Mouse (Mus musculus) lung, embryonic 16.5 days (tissue): ENCODE data around the gene Acvr2a. TPM values are rescaled to one million over a fixed set of nuclear protein-coding genes. Genes with fewer than 3 reads are reported as not detected.
A peak's percentile ranks its signal among the peaks of the same experiment; 100 is the strongest.

Experiments used
- ATAC-seq: fragments of 200-750 bp; cut with Nextera tagmentation; 2 replicates; pipeline ENCODE4 v1.8.0; 2017; ENCODE audit warnings: low read depth, mild to moderate bottlenecking, moderate library complexity
- H3K27ac ChIP-seq: fragments of 300-500 bp; sonication (generic); 2 replicates; pipeline ENCODE4 v1.5.1; 2014; ENCODE audit warnings: mild to moderate bottlenecking, control low read depth, low read length
- H3K27me3 ChIP-seq: fragments of 300-500 bp; sonication (generic); 2 replicates; pipeline ENCODE4 v1.6.1; 2014; ENCODE audit warnings: low read depth, low read length, mixed read lengths; ENCODE audit not compliant: control insufficient read depth, insufficient read depth
- H3K36me3 ChIP-seq: fragments of 300-500 bp; sonication (generic); 2 replicates; pipeline ENCODE4 v1.6.1; 2014; ENCODE audit warnings: low read length; ENCODE audit not compliant: control insufficient read depth, insufficient read depth
- H3K4me1 ChIP-seq: fragments of 300-500 bp; sonication (generic); replicated peaks from 2 replicates; pipeline ENCODE4 v1.6.1; 2014; ENCODE audit warnings: low read length, mixed read lengths; ENCODE audit not compliant: control insufficient read depth, insufficient read depth
- H3K4me2 ChIP-seq: fragments of 300-500 bp; sonication (generic); 2 replicates; pipeline ENCODE4 v1.6.1; 2014; ENCODE audit warnings: low read depth, low read length, control low read depth
- H3K4me3 ChIP-seq: fragments of 300-500 bp; sonication (generic); 2 replicates; pipeline ENCODE4 v1.5.1; 2014; ENCODE audit warnings: mild to moderate bottlenecking, low read length, control low read depth
- H3K9ac ChIP-seq: fragments of 300-500 bp; sonication (generic); 2 replicates; pipeline ENCODE4 v1.6.1; 2014; ENCODE audit warnings: low read length, control low read depth
- H3K9me3 ChIP-seq: fragments of 300-500 bp; sonication (generic); 2 replicates; pipeline ENCODE4 v1.6.1; 2016; ENCODE audit warnings: low read length; ENCODE audit not compliant: control insufficient read depth
- WGBS: fragments of 180-500 bp; shearing (Covaris S2); extraction: QIAGEN DNeasy Blood & Tissue Kit; methylation state at CpG from one replicate; pipeline ENCODE4 v1.1.7; 2014; 5-methylcytosine and 5-hydroxymethylcytosine counted together
- polyA plus RNA-seq: library from polyadenylated mRNA; unstranded; fragments of >200 nt; fragmentation: Nextera tagmentation; extraction: Ambion mirVana; gene quantifications from 2 replicates; pipeline ENCODE4 v1.2.1, GENCODE M21; 2015

Acvr2a gene
- polyA plus RNA-seq, 1 experiment from 2014 or later: 14.5 TPM

DNA sequence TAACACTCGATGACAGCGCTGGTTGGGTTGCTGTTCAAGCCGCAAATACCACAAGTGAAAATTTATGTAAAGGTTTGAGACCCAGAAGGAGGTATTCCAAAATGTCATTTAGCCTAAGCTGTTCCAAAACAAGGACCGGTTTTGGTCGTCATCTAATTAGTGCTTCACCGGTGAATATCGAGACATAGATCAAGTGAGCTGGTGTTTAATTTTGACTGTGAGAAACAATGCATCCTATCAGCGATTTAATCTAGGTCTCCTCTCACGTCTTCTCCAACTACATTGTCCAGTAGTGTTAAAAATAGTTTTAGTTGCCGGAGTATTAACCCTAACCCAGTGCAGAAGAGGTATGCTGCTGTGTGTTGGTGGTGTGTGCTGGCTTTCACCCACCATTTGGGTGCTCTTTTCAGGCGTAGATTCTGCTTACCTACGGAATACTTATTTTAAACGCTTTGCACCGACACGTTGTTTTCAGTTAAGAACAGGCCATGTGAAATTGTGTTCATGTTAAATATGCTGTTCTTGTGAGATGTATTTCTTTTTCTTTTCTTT, 1.2 kb downstream of the Acvr2a start:
- ATAC-seq: no peak
- Histone ChIP-seq H3K9me3 (no peaks in the 10 kb centered on the region), H3K27me3 (no peaks in the 10 kb centered on the region), H3K9ac (peak overlapping the region; percentile 94), H3K4me1 (peaks cover 6% of the 10 kb centered on the region; the same call in 1 of the 2 replicates), H3K4me3 (peak overlapping the region; percentile 94), H3K36me3 (no peaks in the 10 kb centered on the region), H3K27ac (peak overlapping the region; percentile 97), H3K4me2 (peak overlapping the region; percentile 81)
- WGBS: 2% methylated on average over 15 of the region's 15 CpGs

DNA sequence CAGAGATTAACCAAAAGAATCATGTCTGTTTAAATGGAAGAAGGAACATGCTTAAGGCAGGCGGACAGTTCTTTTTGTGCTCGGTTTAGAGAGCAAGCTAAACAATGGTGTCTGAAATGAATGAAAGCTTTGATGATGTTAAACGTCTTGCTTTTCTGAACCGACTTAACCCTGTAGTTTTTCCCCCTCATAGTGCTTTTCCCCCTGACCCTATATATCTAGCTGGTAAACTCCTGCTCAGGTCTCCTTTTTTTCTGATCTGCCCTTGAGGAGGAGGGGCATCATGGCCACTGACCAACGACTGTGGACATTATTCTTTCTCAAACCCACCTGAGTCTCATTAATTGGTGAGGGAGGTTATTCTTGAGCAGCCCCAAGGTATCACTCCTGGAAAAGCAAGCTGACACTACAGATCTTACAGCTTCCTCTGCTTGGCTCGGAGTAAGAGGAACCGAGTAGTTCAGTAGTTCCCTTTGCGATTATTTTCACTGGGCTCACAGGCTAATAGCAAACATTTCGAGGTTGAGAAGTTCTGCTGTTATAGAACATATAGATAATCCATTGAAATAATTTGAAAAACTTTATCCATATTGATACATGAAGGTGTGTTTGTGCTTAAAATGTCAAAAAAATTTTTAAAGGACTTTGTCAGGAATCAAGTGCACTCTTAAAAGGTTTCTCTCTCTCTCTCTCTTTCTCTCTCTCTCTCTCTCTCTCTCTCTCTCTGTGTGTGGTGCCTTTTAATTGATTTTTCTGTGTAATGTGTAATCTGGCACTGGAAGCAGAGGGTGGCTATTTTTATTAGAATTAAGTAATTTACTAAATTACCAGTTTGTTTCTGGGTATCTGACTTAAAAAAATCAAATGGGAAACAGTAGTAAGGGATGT, 2.5 kb downstream of the Acvr2a start:
- H3K36me3 ChIP-seq: no peaks in the 10 kb centered on the region
- no peaks in the 10 kb centered on the region for H3K27me3 ChIP-seq
- no peak for ATAC-seq
- H3K4me3 ChIP-seq: peak overlapping the region; percentile 94
- H3K4me2 ChIP-seq: peak overlapping the region; percentile 81
- WGBS: 12% methylated on average over 9 of the region's 9 CpGs
- no peak overlapping the region for H3K27ac ChIP-seq
- H3K9me3 ChIP-seq: no peaks in the 10 kb centered on the region
- peaks cover 6% of the 10 kb centered on the region; the same call in 1 of the 2 replicates for H3K4me1 ChIP-seq
- peak overlapping the region; percentile 62 for H3K9ac ChIP-seq

DNA sequence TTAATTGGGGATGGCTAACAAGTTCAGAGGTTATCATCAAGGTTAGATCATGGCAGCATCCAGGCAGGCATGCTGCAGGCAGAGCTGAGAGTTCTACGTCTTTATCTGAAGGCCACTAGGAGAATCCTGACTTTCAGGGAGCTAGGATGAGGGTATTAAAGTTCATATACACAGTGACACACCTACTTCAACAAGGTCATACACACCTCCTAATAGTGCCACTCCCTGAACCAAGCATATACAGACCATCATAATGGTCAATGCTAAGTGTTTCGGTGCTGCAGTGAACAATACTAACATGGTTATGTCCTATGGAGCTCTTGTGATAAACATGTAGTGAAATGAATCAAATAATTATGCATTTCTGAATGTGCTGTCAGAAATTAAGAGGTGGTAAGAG, 12.0 kb downstream of the Acvr2a start:
- ATAC-seq: no peak
- H3K27me3 ChIP-seq: no peaks in the 10 kb centered on the region
- no peaks in the 10 kb centered on the region for H3K36me3 ChIP-seq
- H3K4me1 ChIP-seq: peaks cover 4% of the 10 kb centered on the region; the same call in 1 of the 2 replicates
- no peak overlapping the region for H3K27ac ChIP-seq
- no peak overlapping the region for H3K4me2 ChIP-seq
- 88% methylated on average over 2 of the region's 2 CpGs for WGBS
- no peak overlapping the region for H3K9ac ChIP-seq
- no peak overlapping the region for H3K4me3 ChIP-seq
- no peaks in the 10 kb centered on the region for H3K9me3 ChIP-seq

GRCm38 (mm10) chr2:48826380-48826779, 12.5 kb downstream of the Acvr2a start:
- Histone ChIP-seq H3K27me3 (no peaks in the 10 kb centered on the region), H3K36me3 (no peaks in the 10 kb centered on the region), H3K9ac (no peak overlapping the region), H3K4me2 (no peak overlapping the region), H3K9me3 (no peaks in the 10 kb centered on the region), H3K4me3 (no peak overlapping the region), H3K4me1 (peaks cover 4% of the 10 kb centered on the region; the same call in 1 of the 2 replicates), H3K27ac (no peak overlapping the region)
- no peak for ATAC-seq

DNA sequence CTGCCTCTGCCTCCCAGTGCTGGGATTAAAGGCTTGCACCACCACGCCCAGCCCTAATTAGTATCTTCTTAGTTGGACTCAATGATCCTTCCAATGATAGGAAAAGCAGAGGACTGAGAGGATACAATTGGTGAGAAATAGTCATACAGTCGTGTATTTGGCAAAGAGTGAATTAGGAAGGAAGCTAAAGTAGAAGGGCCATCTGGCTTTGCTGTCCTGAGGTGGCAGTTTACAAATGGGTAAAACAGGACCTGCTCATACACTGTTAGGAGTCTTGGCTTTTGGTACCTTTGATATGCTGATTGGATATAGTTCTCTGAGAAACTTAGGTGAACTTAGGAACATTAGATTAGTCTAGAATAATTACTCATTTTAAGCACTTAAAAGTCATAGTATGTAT, 16.6 kb downstream of the Acvr2a start:
- no peak overlapping the region for H3K27ac ChIP-seq
- no peak overlapping the region for H3K4me2 ChIP-seq
- no peaks in the 10 kb centered on the region for H3K9me3 ChIP-seq
- H3K9ac ChIP-seq: no peak overlapping the region
- 76% methylated on average over 2 of the region's 2 CpGs for WGBS
- H3K4me1 ChIP-seq: peaks cover 8% of the 10 kb centered on the region; the same call in 1 of the 2 replicates
- H3K27me3 ChIP-seq: no peaks in the 10 kb centered on the region
- no peak for ATAC-seq
- no peaks in the 10 kb centered on the region for H3K36me3 ChIP-seq
- no peak overlapping the region for H3K4me3 ChIP-seq

DNA sequence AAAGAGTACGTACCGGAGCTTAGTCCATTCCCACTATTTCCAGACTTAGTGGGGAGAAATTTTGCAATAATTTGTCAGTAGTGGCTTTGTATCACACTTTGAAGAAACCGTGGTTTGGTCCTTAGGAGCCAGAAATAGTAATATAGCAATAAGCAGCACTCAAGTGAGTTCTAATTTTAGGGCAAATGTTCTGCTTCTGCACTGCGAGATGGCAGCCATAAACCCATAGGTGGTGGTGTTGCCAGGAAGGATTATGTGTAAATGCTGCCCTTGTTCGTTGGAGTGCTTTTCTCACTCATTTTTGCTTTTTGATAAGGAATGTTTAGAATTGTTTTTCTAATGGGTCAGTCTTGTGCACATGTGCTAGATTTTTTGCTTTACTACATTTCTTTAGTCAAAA, 18.4 kb downstream of the Acvr2a start:
- no peaks in the 10 kb centered on the region for H3K36me3 ChIP-seq
- no peaks in the 10 kb centered on the region for H3K9me3 ChIP-seq
- no peak overlapping the region for H3K27ac ChIP-seq

GRCm38 (mm10) chr2:48833884-48834450, 20.1 kb downstream of the Acvr2a start:
- Histone ChIP-seq H3K9me3 (no peaks in the 10 kb centered on the region), H3K36me3 (no peaks in the 10 kb centered on the region), H3K4me3 (no peak overlapping the region), H3K27ac (no peak overlapping the region), H3K27me3 (no peaks in the 10 kb centered on the region), H3K9ac (no peak overlapping the region), H3K4me1 (0 out of 2 replicates have a peak, but pooled peaks cover 4% of the 10 kb centered on the region), H3K4me2 (no peak overlapping the region)
- 57% methylated on average over 3 of the region's 3 CpGs for WGBS
- ATAC-seq: no peak

More for the DNA sequence above, 18.4 kb downstream of the Acvr2a start:
- 58% methylated on average over 5 of the region's 5 CpGs for WGBS
- Histone ChIP-seq H3K9ac (no peak overlapping the region), H3K4me2 (no peak overlapping the region), H3K4me3 (no peak overlapping the region), H3K4me1 (0 out of 2 replicates have a peak, but pooled peaks cover 4% of the 10 kb centered on the region), H3K27me3 (no peaks in the 10 kb centered on the region)
- no peak for ATAC-seq

DNA sequence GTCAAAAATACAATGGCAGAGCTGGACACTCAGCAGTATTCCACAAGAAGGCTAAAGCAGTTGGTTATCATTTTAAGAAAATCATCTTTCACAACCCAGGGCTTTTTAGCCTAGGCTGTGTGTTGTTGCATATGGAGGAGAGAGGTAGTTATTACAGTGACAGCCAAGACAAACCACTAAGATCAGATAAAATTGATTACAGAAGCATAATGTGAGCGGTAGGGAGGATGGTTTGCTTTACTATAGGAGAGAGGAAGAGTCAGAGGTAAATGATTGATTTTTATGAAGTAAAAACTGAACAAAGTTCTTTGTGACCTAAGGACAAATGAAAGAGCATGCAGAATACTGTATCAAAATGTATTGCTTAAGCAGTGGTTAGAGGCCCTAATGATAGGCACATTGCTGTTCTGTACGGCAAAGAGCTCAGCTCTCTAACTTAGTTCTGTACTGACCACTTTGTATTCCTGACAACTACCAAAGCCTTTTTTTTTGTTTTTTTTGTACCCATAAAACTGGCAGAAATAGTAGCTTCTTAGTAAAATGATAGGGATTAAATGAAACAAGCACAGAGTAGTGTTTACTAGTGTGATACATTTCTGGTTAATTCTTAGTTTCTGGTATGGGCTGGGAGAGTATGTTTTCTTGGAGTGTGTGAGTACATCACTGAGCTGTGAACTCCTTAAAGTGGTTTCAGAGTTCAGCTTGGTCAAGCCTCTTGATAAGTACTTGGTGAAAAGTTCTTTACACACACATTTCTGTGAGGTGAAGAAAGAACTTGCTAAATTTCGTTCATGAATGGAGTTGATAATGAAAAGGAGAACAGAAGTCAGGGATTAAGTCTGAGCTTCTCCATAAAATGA, 27.9 kb downstream of the Acvr2a start:
- no peak overlapping the region for H3K4me3 ChIP-seq
- no peaks in the 10 kb centered on the region for H3K36me3 ChIP-seq
- no peaks in the 10 kb centered on the region for H3K9me3 ChIP-seq
- no peak overlapping the region for H3K27ac ChIP-seq
- H3K9ac ChIP-seq: no peak overlapping the region
- ATAC-seq: no peak
- H3K4me1 ChIP-seq: no peaks in the 10 kb centered on the region
- H3K27me3 ChIP-seq: no peaks in the 10 kb centered on the region
- no peak overlapping the region for H3K4me2 ChIP-seq
- WGBS: 58% methylated on average over 3 of the region's 3 CpGs
